In genomic region chr11:100969189-100969743, GRCm38 (mm10) we compare ENCODE assay signal across 8 mouse cellular contexts. TPM values are rescaled to one million over a fixed set of nuclear protein-coding genes. Genes with fewer than 3 reads are reported as not detected.
DNase-seq lines count a peak whose midpoint lies in the region; ATAC-seq and TF ChIP-seq lines count a peak whose summit lies in the region.

No protein-coding gene starts in this region.

- H3K4me1 ChIP-seq in E14TG2a.4 (replicated peaks; ENCODE audit: low read depth, low read length): peaks cover 40% of the 10 kb centered on the region
- H3K4me1 ChIP-seq in forebrain, postnatal 0 days (ENCODE audit: insufficient read depth): peaks cover 6% of the 10 kb centered on the region; the same call in 1 of the 2 replicates
- peaks cover 14% of the 10 kb centered on the region for H3K4me1 ChIP-seq in midbrain, embryonic 13.5 days (replicated peaks)

- H3K9me3 ChIP-seq in E14TG2a.4 (ENCODE audit: low read length): no peaks in the 10 kb centered on the region
- H3K9me3 ChIP-seq in forebrain, postnatal 0 days (ENCODE audit: low read length): no peaks in the 10 kb centered on the region
- no peaks in the 10 kb centered on the region for H3K9me3 ChIP-seq in midbrain, embryonic 13.5 days

- H3K4me2 ChIP-seq in forebrain, postnatal 0 days (ENCODE audit: low read depth): peak overlapping the region; percentile 50
- H3K4me2 ChIP-seq in midbrain, embryonic 13.5 days (replicated peaks): peak overlapping the region; percentile 49

- no peak overlapping the region for H3K27ac ChIP-seq in forebrain, postnatal 0 days (ENCODE audit: low read depth, low read length)
- no peak overlapping the region for H3K27ac ChIP-seq in midbrain, embryonic 13.5 days

- no peaks in the 10 kb centered on the region for H3K36me3 ChIP-seq in E14TG2a.4 (ENCODE audit: insufficient read depth, low read length)
- H3K36me3 ChIP-seq in forebrain, postnatal 0 days (ENCODE audit: insufficient read depth): no peaks in the 10 kb centered on the region
- H3K36me3 ChIP-seq in midbrain, embryonic 13.5 days: no peaks in the 10 kb centered on the region

- no peak for TF ChIP-seq CTCF in E14TG2a.4 (conservative IDR thresholded peaks at IDR 0.05; ENCODE audit: low read length)
- no peak for TF ChIP-seq CTCF in forebrain, postnatal 0 days (IDR thresholded peaks at IDR 0.05; ENCODE audit: low read depth)

- H3K27me3 ChIP-seq in E14TG2a.4 (ENCODE audit: insufficient read depth, low read length): peaks cover 92% of the 10 kb centered on the region
- H3K27me3 ChIP-seq in forebrain, postnatal 0 days (ENCODE audit: insufficient read depth, low read length): peaks cover 66% of the 10 kb centered on the region
- peaks cover 85% of the 10 kb centered on the region for H3K27me3 ChIP-seq in midbrain, embryonic 13.5 days

- H3K9ac ChIP-seq in forebrain, postnatal 0 days: 0 out of 2 replicates have a peak overlapping the region, but pooled peaks have one; percentile 14
- H3K9ac ChIP-seq in midbrain, embryonic 13.5 days (replicated peaks): no peak overlapping the region

- ATAC-seq in CD4-positive, CD25-positive, alpha-beta regulatory T cell, adult 4 months: no peak
- no peak for ATAC-seq in forebrain, postnatal 0 days
- ATAC-seq in midbrain, embryonic 13.5 days: no peak

- peak overlapping the region; percentile 83 for H3K4me3 ChIP-seq in E14TG2a.4 (replicated peaks; ENCODE audit: low read length)
- peak overlapping the region; percentile 34 for H3K4me3 ChIP-seq in forebrain, postnatal 0 days (ENCODE audit: low read depth, low read length)
- H3K4me3 ChIP-seq in midbrain, embryonic 13.5 days (replicated peaks): peak overlapping the region; percentile 34

- DNase-seq in CD4-positive, CD25-positive, alpha-beta regulatory T cell, adult 2 months (ENCODE audit: low read depth, low spot score): peak; percentile 25
- no peak for DNase-seq in forebrain, postnatal 0 days
- peak; percentile 55 for DNase-seq in kidney, postnatal 10 days
- no peak for DNase-seq in frontal cortex, postnatal 14 days (ENCODE audit: low spot score in 2 of 2)
- DNase-seq in cerebellum, postnatal 4 days (ENCODE audit: low spot score in 2 of 2): no peak

- 10% methylated on average over 33 of the region's 35 CpGs for WGBS in forebrain, postnatal 0 days
- 5% methylated on average over 31 of the region's 35 CpGs for WGBS in midbrain, embryonic 13.5 days

RNA-seq across cellular contexts. Expression of gene Cavin1, which starts 1.4 kb away (rescaled TPM):
- 1 to 10 TPM; 1.8 to 3.1 TPM for polyA plus RNA-seq in CD4-positive, CD25-positive, alpha-beta regulatory T cell, adult 4 months (2017; shearing (Covaris generic))
- 14.8 and 22.7 TPM in 2 replicates for total RNA-seq in forebrain, postnatal 0 days (2014; rRNA removed)
- 36.7 and 38.3 TPM in 2 replicates for polyA plus RNA-seq in forebrain, postnatal 0 days (2015; fragmentation: Nextera tagmentation; extraction: Ambion mirVana)
- 28.3 and 30.4 TPM in 2 replicates for polyA plus RNA-seq in midbrain, embryonic 13.5 days (2015; fragmentation: Nextera tagmentation; extraction: Ambion mirVana)

RNA-seq across cellular contexts. Expression of gene Stat3, which starts 29.9 kb away (rescaled TPM):
- 100 to 1,000 TPM; 105 to 122 TPM for polyA plus RNA-seq in CD4-positive, CD25-positive, alpha-beta regulatory T cell, adult 4 months (2017; shearing (Covaris generic))
- total RNA-seq in forebrain, postnatal 0 days (2014; rRNA removed): 29.4 and 42.5 TPM in 2 replicates
- polyA plus RNA-seq in forebrain, postnatal 0 days (2015; fragmentation: Nextera tagmentation; extraction: Ambion mirVana): 20.5 and 31.2 TPM in 2 replicates
- 28.7 and 34.3 TPM in 2 replicates for polyA plus RNA-seq in midbrain, embryonic 13.5 days (2015; fragmentation: Nextera tagmentation; extraction: Ambion mirVana)

RNA-seq across cellular contexts. Expression of gene Atp6v0a1, which starts 40.0 kb away (rescaled TPM):
- 10 to 100 TPM in 1 of 2 experiments, 1 to 10 TPM in 1; 7.0 to 15.7 TPM for polyA plus RNA-seq in CD4-positive, CD25-positive, alpha-beta regulatory T cell, adult 4 months (2017; shearing (Covaris generic))
- total RNA-seq in forebrain, postnatal 0 days (2014; rRNA removed): 132 and 179 TPM in 2 replicates
- polyA plus RNA-seq in forebrain, postnatal 0 days (2015; fragmentation: Nextera tagmentation; extraction: Ambion mirVana): 121 and 162 TPM in 2 replicates
- polyA plus RNA-seq in midbrain, embryonic 13.5 days (2015; fragmentation: Nextera tagmentation; extraction: Ambion mirVana): 87.6 and 90.8 TPM in 2 replicates

Comparison
In these comparisons a context has a peak if more than half of its experiments do, and no peak if none do; other contexts are left out.
1. DNase-seq: peak in CD4-positive, CD25-positive, alpha-beta regulatory T cell, adult 2 months (single experiment) and kidney, postnatal 10 days (single experiment); none in forebrain, postnatal 0 days (single experiment), frontal cortex, postnatal 14 days (0 of 2) and cerebellum, postnatal 4 days (0 of 2).
2. Peak in every context shown above with its lines, with median percentiles within 50 percentile points of each other: H3K4me3 ChIP-seq.